Mouse (Mus musculus): ENCODE results near the gene March4.

The March4 gene

DNA sequence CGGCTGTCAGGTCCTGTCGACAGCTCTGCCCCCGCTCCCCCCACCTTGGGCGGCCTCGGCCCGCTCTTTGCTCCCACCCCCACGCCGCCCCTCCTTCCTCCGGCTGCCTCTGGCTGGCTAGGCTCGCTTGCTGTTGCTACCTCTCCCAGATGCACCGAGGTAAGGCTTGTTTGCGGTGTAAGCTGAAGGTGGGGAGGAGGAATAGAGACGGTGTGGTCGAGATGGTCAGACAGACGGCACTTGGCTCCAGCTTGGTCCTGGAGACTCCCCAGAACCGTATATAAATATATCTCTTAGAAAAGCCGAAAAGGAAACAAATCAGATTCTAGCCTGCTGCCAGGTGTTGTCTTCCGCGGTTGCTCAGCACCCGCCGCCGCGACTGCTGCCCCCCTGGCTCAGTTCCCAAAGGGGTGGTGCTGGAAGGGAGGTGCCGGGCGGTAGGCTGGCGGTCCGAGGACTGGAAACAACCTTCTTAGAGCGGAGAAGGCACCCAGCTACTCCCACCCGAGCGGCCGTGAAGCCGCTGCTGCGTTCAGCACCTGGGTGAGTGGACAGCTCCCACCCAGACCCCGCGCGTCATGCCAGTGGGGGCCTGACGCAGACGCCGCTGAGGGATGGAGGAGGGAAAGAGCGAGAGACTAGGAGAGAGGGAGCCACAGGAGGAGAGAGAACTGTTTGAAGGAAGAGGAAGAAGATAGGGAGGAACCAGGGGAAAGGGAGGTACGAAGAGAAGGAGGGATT lies at the start of gene March4:
TSS of gene March4 (minus strand) at position 320 of the 741 bp plus-strand sequence.
- TF ChIP-seq GATA4 (IDR thresholded peaks at IDR 0.05; ENCODE audit: insufficient replicate concordance, low read length) = no peak

DNA sequence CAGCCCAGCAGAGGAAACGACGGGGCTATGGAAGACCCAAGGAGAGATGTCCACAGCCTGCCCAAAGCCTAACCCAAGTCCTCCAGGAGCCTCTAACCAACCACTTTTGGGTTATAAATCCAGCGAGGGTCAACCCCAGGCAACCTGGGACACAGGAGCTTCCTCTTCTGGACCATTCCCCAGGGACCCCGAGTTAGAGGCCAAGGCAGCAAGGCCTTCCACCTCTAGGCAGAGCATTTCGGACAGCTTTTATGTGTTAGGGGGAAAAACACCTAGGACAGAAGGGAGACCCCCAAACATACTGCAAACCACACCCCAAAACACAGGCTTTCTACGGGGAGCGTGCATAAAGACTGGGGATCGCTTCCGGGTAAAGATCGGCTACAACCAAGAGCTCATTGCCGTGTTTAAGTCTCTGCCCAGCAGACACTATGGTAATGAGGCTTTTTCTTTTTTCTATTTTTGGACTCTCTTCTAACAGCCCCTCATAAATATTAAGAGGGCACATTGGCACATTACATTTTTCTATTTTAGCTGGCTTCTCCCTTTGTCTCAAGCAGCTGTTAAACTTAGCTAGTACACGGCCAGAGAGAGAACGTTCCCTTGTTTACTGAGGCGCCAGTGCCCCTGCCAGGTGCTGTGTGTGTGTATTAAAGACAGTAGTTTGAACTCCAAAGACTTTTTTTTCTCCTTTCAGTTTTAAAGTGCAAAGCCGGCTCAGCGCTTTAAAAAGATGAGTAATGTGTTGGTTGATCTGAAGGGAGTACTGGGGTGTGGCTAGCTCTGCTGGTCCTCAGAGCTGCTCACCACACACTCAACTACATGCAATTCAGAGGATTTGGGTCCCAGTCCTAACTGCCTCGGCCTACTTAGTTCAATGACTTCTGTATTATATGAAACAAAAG lies 49.5 kb upstream of the March4 start:
- no peak for TF ChIP-seq GATA4 (IDR thresholded peaks at IDR 0.05; ENCODE audit: insufficient replicate concordance, low read length)

DNA sequence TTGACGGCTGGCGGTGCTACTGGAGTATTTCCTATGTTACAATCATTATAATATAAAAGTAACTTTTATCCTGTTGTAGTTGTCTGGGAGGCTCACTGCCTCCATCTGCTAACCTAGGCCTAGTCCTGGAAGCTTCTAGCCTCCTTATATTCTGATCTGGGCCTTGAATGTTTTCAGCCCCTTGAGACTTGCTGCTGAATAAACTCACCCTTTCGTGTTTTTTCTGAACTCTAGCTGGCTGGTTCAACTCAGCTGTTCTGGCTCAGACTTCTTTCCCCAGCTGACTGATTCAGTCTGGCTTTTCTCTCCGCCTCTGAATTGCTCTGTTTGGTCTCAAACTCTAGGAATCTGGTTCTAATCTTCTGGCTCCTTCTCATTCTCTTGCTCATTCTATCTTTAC lies 47.2 kb upstream of the March4 start:
- no peak for TF ChIP-seq GATA4 (IDR thresholded peaks at IDR 0.05; ENCODE audit: insufficient replicate concordance, low read length)

DNA sequence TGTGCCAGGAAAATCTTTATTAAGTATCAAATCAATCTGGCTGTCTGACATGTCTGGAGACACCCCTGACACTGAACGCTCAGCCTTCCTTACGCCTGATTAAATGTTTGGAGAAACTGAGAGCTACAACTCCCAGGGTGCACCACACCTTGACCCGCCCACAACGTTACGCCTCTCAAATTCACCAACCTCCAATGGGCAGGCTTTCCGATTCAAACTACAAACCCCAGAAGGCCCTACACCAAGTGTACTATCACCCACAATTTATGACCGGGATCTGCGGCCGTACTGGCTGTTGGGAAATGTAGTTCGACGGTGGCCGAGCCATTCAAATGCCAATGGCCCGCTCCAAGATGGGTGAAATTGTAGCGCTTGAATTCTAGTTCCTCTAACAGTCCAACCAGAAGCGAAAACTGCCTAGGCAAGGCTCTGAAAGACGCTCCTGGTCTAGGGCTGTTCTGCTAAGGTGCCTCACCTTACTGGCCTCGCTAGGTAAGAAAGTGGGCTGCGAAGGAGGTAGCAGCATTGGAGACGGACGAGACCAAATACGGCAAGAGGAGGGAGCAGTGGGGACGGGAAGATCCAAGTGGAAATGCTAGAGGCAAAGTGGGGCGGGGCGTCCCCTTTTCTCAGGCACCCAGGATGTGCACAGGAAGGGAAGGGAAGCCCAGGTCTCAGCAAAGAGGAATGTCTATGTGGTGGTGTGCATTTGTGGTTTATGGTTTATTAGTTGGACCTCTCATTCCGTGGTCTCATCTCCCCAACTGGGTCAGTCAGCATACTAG lies 46.4 kb upstream of the March4 start, which contains the start of gene Smarcal1:
TSS of gene Smarcal1 (plus strand) at position 305 of the 785 bp plus-strand sequence.
- peak; percentile 70; the same call in 1 of the 2 replicates for TF ChIP-seq GATA4 (IDR thresholded peaks at IDR 0.05; ENCODE audit: insufficient replicate concordance, low read length)

DNA sequence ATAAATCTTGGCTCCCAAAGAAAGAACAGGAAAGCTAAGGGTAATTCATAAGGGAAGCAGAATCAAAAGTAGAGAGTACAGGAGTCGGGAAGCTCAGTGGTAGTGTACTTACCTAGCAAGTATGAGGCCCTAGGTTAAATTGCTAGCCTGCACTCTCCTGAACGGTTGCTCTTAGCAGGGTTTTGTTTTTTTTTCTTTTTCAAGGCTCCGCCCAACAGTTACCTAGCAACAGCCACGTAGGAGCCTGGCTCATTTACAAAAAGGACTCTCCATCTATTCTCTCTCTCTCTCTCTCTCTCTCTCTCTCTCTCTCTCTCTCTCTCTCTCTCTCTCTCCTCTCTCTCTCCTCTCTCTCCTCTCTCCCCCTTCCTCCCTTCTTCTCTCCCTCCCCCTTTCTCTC lies 42.1 kb upstream of the March4 start:
- no peak for TF ChIP-seq GATA4 (IDR thresholded peaks at IDR 0.05; ENCODE audit: insufficient replicate concordance, low read length)

- TF ChIP-seq GATA4 (IDR thresholded peaks at IDR 0.05; ENCODE audit: insufficient replicate concordance, low read length) = no peak
These were observed 41.6 kb upstream of the March4 start for GRCm38 (mm10) chr1:72578351-72578750.

DNA sequence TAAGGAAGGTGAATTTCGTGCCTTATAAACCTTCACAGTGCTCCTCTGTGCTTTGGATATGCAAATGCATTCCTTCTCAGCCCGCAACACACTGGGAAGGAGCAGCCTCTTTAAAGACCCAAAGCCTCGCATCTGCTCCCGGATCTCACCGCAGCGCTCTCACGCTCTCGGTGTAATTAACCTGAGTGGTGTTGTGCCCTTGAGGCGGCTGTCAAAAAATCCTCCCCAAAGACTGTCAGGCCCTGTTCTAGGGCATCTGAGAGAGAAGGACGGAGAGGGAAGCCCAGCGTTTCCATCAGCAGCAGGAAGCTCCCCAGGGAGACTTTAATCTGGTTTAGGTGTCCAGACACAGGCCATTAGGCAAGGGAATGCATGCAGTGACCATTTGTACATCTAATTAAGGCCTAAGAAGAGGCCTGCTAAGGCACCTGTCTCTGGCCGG lies 40.8 kb upstream of the March4 start:
- TF ChIP-seq GATA4 (IDR thresholded peaks at IDR 0.05; ENCODE audit: insufficient replicate concordance, low read length) = no peak

GRCm38 (mm10) chr1:72575121-72575520 lies 38.4 kb upstream of the March4 start:
- TF ChIP-seq GATA4 (IDR thresholded peaks at IDR 0.05; ENCODE audit: insufficient replicate concordance, low read length) = no peak

- TF ChIP-seq GATA4 (IDR thresholded peaks at IDR 0.05; ENCODE audit: insufficient replicate concordance, low read length) = no peak
These were observed 37.9 kb upstream of the March4 start for GRCm38 (mm10) chr1:72574608-72575007.

GRCm38 (mm10) chr1:72574047-72574446 lies 37.3 kb upstream of the March4 start:
- TF ChIP-seq GATA4 (IDR thresholded peaks at IDR 0.05; ENCODE audit: insufficient replicate concordance, low read length) = no peak

- no peak for TF ChIP-seq GATA4 (IDR thresholded peaks at IDR 0.05; ENCODE audit: insufficient replicate concordance, low read length)
These were observed 32.0 kb upstream of the March4 start for GRCm38 (mm10) chr1:72568725-72569124.

DNA sequence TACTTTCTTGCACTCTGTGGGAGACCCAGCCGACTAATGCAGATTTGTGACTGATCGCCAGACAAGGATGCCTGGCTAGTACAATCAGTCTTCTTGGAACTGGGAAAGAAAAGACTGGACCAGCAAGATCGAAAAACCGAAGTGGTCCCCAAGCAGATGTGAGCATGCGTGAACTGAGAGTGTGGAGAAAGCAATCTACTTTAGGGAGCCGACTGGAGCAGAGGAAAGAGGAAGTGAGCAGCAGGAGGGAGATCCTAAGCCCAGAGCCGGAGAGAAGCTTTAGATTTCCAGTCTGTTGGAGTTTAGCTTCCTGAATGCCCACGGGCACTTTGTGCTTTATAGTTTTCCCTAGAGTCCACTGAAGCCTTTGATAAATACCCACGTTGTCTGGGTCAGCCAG lies 30.3 kb upstream of the March4 start:
- TF ChIP-seq GATA4 (IDR thresholded peaks at IDR 0.05; ENCODE audit: insufficient replicate concordance, low read length) = no peak

GRCm38 (mm10) chr1:72564334-72564962 lies 27.7 kb upstream of the March4 start:
- no peak for TF ChIP-seq GATA4 (IDR thresholded peaks at IDR 0.05; ENCODE audit: insufficient replicate concordance, low read length)

GRCm38 (mm10) chr1:72558625-72559024 lies 21.9 kb upstream of the March4 start:
- TF ChIP-seq GATA4 (IDR thresholded peaks at IDR 0.05; ENCODE audit: insufficient replicate concordance, low read length) = no peak

DNA sequence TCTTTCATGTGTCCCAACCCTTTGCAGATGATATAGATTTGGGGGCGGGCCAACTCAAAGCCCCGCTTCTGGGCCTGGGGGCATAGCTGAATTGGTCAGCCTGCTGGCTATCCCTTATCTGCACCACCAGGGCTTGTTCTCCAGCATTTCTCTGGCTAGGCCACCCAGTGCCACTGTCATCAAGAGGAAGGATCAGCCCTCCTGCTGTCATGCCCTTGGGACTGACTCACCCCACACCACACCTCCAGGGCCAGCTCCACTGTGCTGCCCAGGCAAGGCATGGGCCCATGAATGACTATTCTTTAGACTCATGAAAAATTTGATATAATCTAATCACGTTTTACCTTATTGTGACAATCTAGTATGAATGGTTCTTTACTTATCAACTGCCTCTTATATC lies 19.7 kb upstream of the March4 start:
- no peak for TF ChIP-seq GATA4 (IDR thresholded peaks at IDR 0.05; ENCODE audit: insufficient replicate concordance, low read length)
